Mouse (Mus musculus) embryonic fibroblast, embryonic 13.5 days (primary cell): Measurements from ENCODE around the gene Cltc. TPM values are rescaled to one million over a fixed set of nuclear protein-coding genes. Genes with fewer than 3 reads are reported as not detected.

Source experiments
- H3K27ac ChIP-seq: 2 replicates; pipeline ENCODE4 v1.5.1; 2012; ENCODE audit warnings: low read length, control low read depth, inconsistent platforms; ENCODE audit not compliant: insufficient read depth
- H3K4me1 ChIP-seq: 2 replicates; pipeline ENCODE4 v1.6.1; 2011; ENCODE audit warnings: low read length; ENCODE audit not compliant: control insufficient read depth, insufficient read depth
- H3K4me3 ChIP-seq: 2 replicates; pipeline ENCODE4 v1.5.1; 2011; ENCODE audit warnings: mild to moderate bottlenecking, control low read depth, low read length; ENCODE audit not compliant: insufficient read depth
- CTCF ChIP-seq: IDR thresholded peaks from 2 replicates; pipeline ENCODE4 v1.5.1; 2011; ENCODE audit warnings: mild to moderate bottlenecking, control low read depth, low read length, moderate library complexity, borderline replicate concordance; ENCODE audit not compliant: insufficient read depth
- POLR2A ChIP-seq: IDR thresholded peaks from 2 replicates; pipeline ENCODE4 v1.6.1; 2011; ENCODE audit warnings: low read depth, mild to moderate bottlenecking, control low read depth, low read length, moderate library complexity
- polyA plus RNA-seq: library from polyadenylated mRNA; stranded (reverse); fragments of >200 nt; gene quantifications from 2 replicates; pipeline ENCODE4 v1.2.4, GENCODE M21; 2011; ENCODE audit warnings: low read depth; ENCODE audit not compliant: missing spikeins, insufficient read length

Gene Cltc
- polyA plus RNA-seq, 1 experiment = 468 TPM

DNA sequence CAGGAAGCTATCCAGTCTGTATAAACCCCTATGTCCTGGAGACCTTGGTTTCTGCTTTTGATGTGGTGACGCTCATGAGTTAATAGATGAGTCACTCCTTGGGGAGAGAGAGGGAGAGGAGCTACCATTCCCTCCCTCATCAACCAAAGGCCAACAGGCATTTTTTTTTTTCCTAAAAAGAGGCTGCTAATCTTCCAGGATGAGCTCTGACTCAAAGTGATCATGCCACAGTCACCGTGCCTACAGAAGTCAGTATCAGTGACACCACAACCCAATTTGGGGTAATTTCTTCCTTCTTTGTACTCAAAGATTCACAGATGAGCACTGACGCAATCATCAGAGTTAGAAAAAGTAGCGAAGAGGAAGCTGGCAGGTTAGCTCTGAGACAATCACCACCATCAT is 104.8 kb downstream of the Cltc start:
- TF ChIP-seq CTCF (no peak), POLR2A (no peak)
- H3K4me1 ChIP-seq = peaks cover 19% of the 10 kb centered on the region
- no peak overlapping the region for H3K4me3 ChIP-seq
- peak overlapping the region; percentile 99 for H3K27ac ChIP-seq

DNA sequence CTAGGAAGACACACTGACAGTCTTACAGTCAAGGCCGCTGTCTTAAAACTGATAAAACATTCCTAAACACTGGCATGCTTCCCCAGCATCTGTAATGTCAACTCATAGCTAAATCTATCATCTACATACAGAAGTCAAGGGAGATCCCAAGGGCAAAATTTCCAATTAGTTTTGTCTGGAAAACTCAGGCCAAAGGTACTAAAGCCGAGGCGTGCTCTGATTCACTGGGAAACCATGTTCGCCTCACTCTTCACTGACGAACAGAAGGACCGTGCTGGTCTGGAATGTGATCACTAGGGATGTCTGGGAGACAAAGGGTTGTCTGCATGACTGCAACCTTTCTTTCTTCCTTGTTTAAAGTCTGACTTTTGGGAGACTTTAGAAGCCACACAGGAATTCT is 106.7 kb downstream of the Cltc start:
- TF ChIP-seq POLR2A (peak; percentile 59), CTCF (no peak)
- Histone ChIP-seq H3K27ac (peak overlapping the region; percentile 100), H3K4me3 (no peak overlapping the region), H3K4me1 (peaks cover 20% of the 10 kb centered on the region)

DNA sequence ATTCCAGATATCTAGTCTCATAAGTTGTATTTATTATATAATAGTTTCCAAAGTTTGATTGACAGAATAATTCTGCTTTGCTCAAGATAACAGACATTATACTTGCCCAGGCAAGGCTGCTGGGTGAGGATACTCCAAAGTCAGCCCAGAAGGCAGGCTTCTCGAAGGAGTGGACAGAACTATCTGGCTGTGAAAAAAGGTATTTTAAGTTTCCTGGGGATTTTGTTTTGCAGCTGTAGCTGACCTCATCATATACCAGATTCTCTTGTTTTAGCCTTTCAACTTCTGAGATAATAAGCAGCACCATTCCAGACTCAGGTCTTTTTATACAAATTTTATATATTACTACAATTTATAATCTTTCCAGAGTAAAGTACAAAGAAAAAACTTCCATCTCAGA is 107.8 kb downstream of the Cltc start:
- Histone ChIP-seq H3K4me3 (no peak overlapping the region), H3K27ac (peak overlapping the region; percentile 100), H3K4me1 (peaks cover 20% of the 10 kb centered on the region)
- no peak for TF ChIP-seq POLR2A
- no peak for TF ChIP-seq CTCF

DNA sequence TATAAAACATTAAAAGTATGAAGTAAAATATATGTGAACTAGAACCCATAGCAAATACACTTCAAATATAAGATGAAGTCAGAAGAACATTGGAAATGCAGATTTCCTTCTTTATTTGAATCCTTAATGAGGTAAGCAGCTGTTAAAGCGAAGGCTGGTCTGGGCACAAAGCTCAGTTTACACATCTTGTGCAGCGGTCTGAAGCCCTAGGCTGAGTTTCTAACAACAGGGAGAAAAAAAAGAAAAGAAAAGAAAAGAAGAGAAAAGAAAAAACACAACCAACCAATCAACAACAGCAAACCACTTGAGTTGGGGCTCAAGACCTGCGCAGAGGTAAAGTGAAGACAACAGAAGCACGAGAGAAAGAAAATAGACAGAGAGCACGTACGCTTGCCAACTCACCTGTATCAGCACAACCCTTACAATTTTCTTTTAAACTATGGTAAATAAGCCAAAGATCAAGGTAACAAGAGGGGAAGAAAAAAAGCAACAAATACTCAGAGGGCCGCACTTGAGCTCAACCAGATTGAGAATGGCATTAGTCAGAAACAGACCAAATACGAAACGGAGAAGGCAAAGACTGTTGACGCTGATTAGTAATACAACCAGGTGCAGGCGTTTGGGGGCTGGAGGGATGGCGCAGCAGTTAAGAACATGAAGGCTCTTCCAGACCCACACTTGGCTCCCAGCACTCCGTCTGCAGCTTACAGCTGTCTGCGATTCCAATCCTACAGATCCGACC is 109.5 kb downstream of the Cltc start:
- Histone ChIP-seq H3K4me1 (peaks cover 18% of the 10 kb centered on the region), H3K27ac (peak overlapping the region; percentile 80), H3K4me3 (no peak overlapping the region)
- TF ChIP-seq CTCF (no peak), POLR2A (no peak)

DNA sequence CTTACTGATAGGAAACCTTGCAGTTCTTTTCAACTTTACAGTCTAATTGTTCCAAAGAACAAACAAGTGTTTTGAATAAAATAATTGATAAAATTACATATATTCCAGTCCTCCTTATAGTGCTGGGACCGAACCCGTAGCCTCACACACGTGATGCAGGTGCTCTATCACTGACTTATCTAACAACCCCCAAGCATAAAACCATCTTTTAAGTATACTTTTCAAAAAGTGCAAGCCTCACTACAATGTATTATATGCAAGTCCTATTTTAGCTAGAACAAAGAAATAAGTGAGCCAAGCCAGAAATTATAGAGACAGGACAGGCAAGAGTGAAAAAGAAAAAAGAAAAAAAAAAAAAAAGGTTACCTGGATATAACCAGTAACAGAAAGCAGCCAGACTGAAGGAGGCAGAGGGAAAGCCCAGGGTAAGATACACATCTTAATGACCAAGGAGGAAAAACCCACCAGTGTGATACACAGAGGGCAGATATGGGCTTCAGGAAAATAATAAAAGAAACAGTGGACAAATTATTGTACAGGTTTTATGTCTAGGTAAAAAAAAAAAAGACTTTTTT is 110.4 kb downstream of the Cltc start:
- peaks cover 12% of the 10 kb centered on the region for H3K4me1 ChIP-seq
- no peak; the same call in 1 of the 2 replicates for TF ChIP-seq POLR2A
- TF ChIP-seq CTCF = no peak
- H3K27ac ChIP-seq = peak overlapping the region; percentile 99
- H3K4me3 ChIP-seq = no peak overlapping the region

DNA sequence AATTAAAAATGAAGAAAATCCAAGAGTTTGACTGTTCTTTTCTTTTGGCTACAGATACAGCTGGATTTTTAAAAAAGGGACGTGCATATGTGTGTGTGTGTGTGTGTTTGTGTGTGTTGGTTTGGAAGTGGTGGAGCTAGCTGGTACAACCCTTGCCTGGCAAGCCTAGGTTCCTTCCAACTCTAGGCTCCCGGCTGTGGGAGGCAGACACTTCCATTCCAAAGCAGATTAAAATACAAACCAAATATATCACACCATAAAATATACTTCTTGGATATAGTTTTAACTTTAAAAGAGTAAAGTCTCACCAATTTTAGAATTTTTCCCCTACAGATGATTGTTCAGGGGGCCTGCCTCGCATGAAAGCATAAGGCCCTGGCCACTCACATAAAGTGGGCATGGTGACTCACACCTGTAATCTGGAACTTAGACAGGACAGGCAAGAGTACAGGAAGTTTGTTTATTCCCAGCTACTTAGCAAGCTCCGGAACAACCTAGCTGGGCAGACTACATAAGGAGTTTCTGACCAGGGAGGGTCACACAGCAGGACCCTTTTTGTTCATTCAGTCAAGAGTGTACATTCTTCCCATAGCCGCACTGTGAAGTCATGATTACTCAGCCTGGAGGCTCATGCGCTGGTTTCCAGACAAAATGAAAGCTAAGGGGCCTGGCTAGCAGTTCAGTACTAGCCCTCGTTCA is 111.1 kb downstream of the Cltc start:
- TF ChIP-seq CTCF (no peak), POLR2A (peak; percentile 15; the same call in 1 of the 2 replicates)
- no peak overlapping the region for H3K4me3 ChIP-seq
- peak overlapping the region; percentile 99 for H3K27ac ChIP-seq
- peaks cover 13% of the 10 kb centered on the region for H3K4me1 ChIP-seq

DNA sequence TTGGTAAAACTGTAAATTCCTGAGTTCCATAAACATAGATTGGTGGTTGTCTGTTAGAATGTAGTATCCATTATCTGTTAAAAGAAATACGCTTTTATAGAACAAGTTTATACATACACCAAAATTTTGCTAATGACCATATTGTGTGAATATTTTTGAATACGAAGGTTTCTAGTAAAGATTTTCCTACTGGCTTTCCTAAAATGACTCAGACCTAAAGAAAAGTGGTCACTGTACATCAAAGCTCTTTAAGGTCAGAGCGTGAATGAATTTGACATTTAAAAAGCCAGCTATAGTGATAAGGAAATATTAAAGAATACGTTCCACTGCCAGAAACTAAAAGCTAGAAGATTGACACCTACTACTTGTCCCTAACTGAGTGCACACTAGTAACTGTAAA is 112.8 kb downstream of the Cltc start:
- no peak for TF ChIP-seq POLR2A
- no peak for TF ChIP-seq CTCF
- Histone ChIP-seq H3K4me1 (peaks cover 10% of the 10 kb centered on the region; the same call in 1 of the 2 replicates), H3K4me3 (no peak overlapping the region), H3K27ac (no peak overlapping the region)

Other genes with a start within 250 kb of the Cltc start
- gene Rps6kb1, start 212.8 kb downstream of the Cltc start, polyA plus RNA-seq = 70.3 and 71.4 TPM in 2 replicates
- gene Tubd1, start 212.6 kb downstream of the Cltc start, polyA plus RNA-seq = 6.4 and 8.2 TPM in 2 replicates
- gene Vmp1, start 73.7 kb downstream of the Cltc start, polyA plus RNA-seq = 525 and 577 TPM in 2 replicates
- 18.3 and 19.1 TPM in 2 replicates for gene Ptrh2, start 73.6 kb downstream of the Cltc start, polyA plus RNA-seq
- 33.7 and 38.9 TPM in 2 replicates for gene Dhx40, start 50.2 kb upstream of the Cltc start, polyA plus RNA-seq
- 10.2 and 10.4 TPM in 2 replicates for gene Ypel2, start 236.1 kb upstream of the Cltc start, polyA plus RNA-seq